Mouse (Mus musculus): ENCODE results near the gene Kcne1l. TPM values are rescaled to one million over a fixed set of nuclear protein-coding genes. Genes with fewer than 3 reads are reported as not detected.

Kcne1l gene
- polyA plus RNA-seq (2014; fragmentation: Nextera tagmentation; extraction: Ambion mirVana), result 46.4 and 54.3 TPM in 2 replicates

DNA sequence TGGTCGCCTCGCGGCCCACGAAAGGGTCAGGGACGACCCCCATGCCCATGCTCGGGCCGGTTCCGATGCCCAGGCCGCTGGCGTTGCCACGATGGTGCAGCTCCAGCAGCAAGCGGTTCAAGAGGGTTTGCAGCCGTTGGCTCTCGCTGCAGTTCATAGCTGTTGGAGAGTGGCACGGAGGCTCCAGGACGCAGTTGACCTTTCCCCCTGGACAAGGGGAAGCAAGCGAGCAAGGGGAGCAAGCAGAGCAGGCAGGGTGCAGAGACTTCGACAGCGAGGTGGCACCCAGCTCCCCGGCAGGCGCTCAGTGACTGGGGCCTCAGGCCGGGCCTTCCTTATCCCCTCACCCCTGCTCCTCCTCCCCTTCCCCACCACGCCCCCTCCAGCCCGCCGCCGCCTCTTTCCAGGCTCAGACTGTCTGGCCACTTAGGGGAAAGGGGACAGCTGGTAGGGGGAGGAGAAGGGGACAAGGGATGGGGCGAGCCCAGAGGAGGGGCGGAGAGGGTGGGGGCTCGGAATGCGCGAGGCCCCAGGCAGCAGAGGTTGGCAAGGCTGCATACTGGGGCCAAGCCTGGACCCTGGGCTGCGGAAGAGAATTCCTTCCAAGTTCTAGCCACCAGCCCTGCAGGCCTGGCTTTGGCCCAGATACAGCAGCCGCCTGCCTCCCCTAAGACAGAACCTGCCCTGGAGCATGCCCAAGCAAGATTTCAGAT lies at the start of gene Kcne1l:
TSS of gene Kcne1l (minus strand) at position 426 of the 713 bp plus-strand sequence.
- 29% methylated on average over 28 of the region's 33 CpGs for WGBS
- no peak within 1 kb of the TSS for H3K27ac ChIP-seq (ENCODE audit: low read length)
- H3K27me3 ChIP-seq (ENCODE audit: control insufficient read depth, insufficient read depth, low read length), result no peaks in the 10 kb centered on the region

DNA sequence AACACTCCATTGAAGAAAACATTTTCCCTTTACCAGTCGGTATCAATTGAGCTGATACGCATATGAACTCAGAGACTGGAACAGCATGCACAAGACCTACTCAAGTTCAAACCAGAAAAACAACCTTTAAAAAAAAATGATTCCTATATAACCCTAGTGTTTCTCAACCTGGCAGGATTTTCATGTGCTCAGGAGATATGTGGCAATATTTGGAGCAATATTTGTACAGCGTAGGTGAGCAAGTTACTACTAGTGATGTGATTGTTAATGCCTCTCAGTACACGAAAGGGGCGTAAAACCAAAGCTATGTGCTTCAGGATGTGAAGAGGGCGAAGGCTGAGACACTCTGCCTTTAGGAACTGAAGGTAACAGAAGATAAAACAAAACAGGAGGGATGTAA lies 30.1 kb upstream of the Kcne1l start:
- Histone ChIP-seq H3K27ac (ENCODE audit: low read length) (no peak overlapping the region), H3K4me3 (ENCODE audit: low read depth, low read length) (no peak overlapping the region), H3K4me1 (ENCODE audit: control insufficient read depth, insufficient read depth, low read length) (no peaks in the 10 kb centered on the region), H3K27me3 (ENCODE audit: control insufficient read depth, insufficient read depth, low read length) (no peaks in the 10 kb centered on the region), H3K4me2 (replicated peaks; ENCODE audit: low read depth, low read length) (no peak overlapping the region), H3K9ac (replicated peaks; ENCODE audit: low read depth, low read length) (no peak overlapping the region), H3K9me3 (ENCODE audit: control insufficient read depth, low read depth, low read length) (no peaks in the 10 kb centered on the region), H3K36me3 (ENCODE audit: control insufficient read depth, insufficient read depth, low read length) (no peaks in the 10 kb centered on the region; the same call in 1 of the 2 replicates)
- 90% methylated on average over 6 of the region's 6 CpGs for WGBS
- no peak for ATAC-seq (ENCODE audit: insufficient number of reproducible peaks, insufficient read depth, low FRiP score, low read depth)

More for the DNA sequence above, at the start of gene Kcne1l:
- ATAC-seq (ENCODE audit: insufficient number of reproducible peaks, insufficient read depth, low FRiP score, low read depth), result peak; percentile 78
- H3K9ac ChIP-seq (replicated peaks; ENCODE audit: low read depth, low read length), result no peak within 1 kb of the TSS
- peak within 1 kb of the TSS; percentile 50 for H3K4me2 ChIP-seq (replicated peaks; ENCODE audit: low read depth, low read length)
- H3K4me1 ChIP-seq (ENCODE audit: control insufficient read depth, insufficient read depth, low read length), result no peaks in the 10 kb centered on the region
- H3K36me3 ChIP-seq (ENCODE audit: control insufficient read depth, insufficient read depth, low read length), result no peaks in the 10 kb centered on the region
- peak within 1 kb of the TSS; percentile 22 for H3K4me3 ChIP-seq (ENCODE audit: low read depth, low read length)
- no peaks in the 10 kb centered on the region for H3K9me3 ChIP-seq (ENCODE audit: control insufficient read depth, low read depth, low read length)

DNA sequence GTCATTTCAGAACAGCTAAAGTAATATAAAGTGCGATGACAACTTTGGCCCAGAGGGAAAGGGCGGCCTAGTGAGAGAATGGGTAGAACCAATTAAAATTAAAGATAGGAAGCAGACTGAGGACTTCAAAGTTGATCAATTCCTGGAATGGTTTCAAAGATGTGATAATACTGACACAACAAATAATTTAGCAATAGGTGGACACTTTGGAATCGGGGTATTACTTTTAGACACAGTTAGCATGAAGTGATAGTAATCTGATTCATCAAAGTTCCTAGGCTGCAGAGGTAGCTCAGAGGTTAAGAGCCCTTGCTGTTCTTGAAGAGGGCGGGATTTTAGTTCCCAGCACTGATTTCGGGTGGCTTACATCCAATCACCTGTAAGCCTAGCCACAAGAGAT lies 29.4 kb upstream of the Kcne1l start:
- 85% methylated on average over 5 of the region's 5 CpGs for WGBS

DNA sequence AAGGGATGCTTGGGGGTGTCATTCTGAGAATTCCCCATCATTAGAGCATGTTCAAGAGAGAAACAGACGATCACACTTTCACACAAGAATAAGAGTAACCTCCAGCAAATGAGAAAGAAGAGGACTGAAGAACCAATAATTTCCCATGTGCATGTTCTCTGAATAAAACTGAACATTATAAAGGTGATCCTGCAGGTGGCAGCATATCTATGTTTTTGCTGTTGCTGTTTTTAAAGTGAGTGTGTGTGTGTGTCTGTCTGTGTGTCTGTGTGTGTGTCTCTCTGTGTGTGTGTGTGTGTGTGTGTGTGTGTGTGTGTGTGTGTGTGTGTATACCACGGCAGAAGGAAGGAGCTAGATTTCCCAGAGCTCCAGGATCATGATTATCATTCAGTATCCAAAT lies 19.7 kb upstream of the Kcne1l start:
- H3K27me3 ChIP-seq (ENCODE audit: control insufficient read depth, insufficient read depth, low read length), result no peaks in the 10 kb centered on the region
- ATAC-seq (ENCODE audit: insufficient number of reproducible peaks, insufficient read depth, low FRiP score, low read depth), result no peak

More for the DNA sequence above, 29.4 kb upstream of the Kcne1l start:
- H3K4me2 ChIP-seq (replicated peaks; ENCODE audit: low read depth, low read length), result no peak overlapping the region
- H3K36me3 ChIP-seq (ENCODE audit: control insufficient read depth, insufficient read depth, low read length), result no peaks in the 10 kb centered on the region
- no peaks in the 10 kb centered on the region for H3K9me3 ChIP-seq (ENCODE audit: control insufficient read depth, low read depth, low read length)
- H3K27ac ChIP-seq (ENCODE audit: low read length), result no peak overlapping the region
- no peaks in the 10 kb centered on the region for H3K4me1 ChIP-seq (ENCODE audit: control insufficient read depth, insufficient read depth, low read length)
- ATAC-seq (ENCODE audit: insufficient number of reproducible peaks, insufficient read depth, low FRiP score, low read depth), result no peak
- no peak overlapping the region for H3K4me3 ChIP-seq (ENCODE audit: low read depth, low read length)
- no peaks in the 10 kb centered on the region for H3K27me3 ChIP-seq (ENCODE audit: control insufficient read depth, insufficient read depth, low read length)
- no peak overlapping the region for H3K9ac ChIP-seq (replicated peaks; ENCODE audit: low read depth, low read length)

DNA sequence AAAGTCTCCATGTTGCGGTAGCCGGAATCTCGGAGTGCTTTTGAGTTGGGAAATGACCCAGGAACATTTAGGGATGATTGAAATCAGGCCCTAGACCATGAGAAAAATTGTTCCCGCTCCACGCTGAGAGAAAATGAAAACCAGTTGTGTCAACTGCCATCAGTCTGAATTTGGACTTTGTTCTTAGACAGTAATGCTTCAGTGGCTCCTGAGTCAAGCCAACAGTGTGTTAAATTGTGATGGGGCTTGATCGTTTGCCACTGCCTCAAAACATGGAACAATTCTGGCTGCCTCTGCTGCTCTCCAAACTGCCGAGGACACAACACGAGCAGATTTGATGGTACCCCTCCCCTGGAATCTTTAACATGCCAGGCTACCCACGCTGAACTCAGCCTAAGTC lies 10.0 kb upstream of the Kcne1l start:
- Histone ChIP-seq H3K27me3 (ENCODE audit: control insufficient read depth, insufficient read depth, low read length) (no peaks in the 10 kb centered on the region), H3K27ac (ENCODE audit: low read length) (no peak overlapping the region), H3K36me3 (ENCODE audit: control insufficient read depth, insufficient read depth, low read length) (no peaks in the 10 kb centered on the region), H3K4me1 (ENCODE audit: control insufficient read depth, insufficient read depth, low read length) (no peaks in the 10 kb centered on the region), H3K9ac (replicated peaks; ENCODE audit: low read depth, low read length) (no peak overlapping the region), H3K4me3 (ENCODE audit: low read depth, low read length) (no peak overlapping the region), H3K9me3 (ENCODE audit: control insufficient read depth, low read depth, low read length) (no peaks in the 10 kb centered on the region), H3K4me2 (replicated peaks; ENCODE audit: low read depth, low read length) (no peak overlapping the region)
- no peak for ATAC-seq (ENCODE audit: insufficient number of reproducible peaks, insufficient read depth, low FRiP score, low read depth)
- WGBS, result 82% methylated on average over 9 of the region's 9 CpGs

More for the DNA sequence above, 19.7 kb upstream of the Kcne1l start:
- H3K4me1 ChIP-seq (ENCODE audit: control insufficient read depth, insufficient read depth, low read length), result no peaks in the 10 kb centered on the region
- no peak overlapping the region for H3K4me2 ChIP-seq (replicated peaks; ENCODE audit: low read depth, low read length)
- H3K9ac ChIP-seq (replicated peaks; ENCODE audit: low read depth, low read length), result no peak overlapping the region
- no peak overlapping the region for H3K4me3 ChIP-seq (ENCODE audit: low read depth, low read length)
- 86% methylated on average over 2 of the region's 2 CpGs for WGBS
- no peaks in the 10 kb centered on the region for H3K36me3 ChIP-seq (ENCODE audit: control insufficient read depth, insufficient read depth, low read length)
- H3K9me3 ChIP-seq (ENCODE audit: control insufficient read depth, low read depth, low read length), result no peaks in the 10 kb centered on the region
- H3K27ac ChIP-seq (ENCODE audit: low read length), result no peak overlapping the region

DNA sequence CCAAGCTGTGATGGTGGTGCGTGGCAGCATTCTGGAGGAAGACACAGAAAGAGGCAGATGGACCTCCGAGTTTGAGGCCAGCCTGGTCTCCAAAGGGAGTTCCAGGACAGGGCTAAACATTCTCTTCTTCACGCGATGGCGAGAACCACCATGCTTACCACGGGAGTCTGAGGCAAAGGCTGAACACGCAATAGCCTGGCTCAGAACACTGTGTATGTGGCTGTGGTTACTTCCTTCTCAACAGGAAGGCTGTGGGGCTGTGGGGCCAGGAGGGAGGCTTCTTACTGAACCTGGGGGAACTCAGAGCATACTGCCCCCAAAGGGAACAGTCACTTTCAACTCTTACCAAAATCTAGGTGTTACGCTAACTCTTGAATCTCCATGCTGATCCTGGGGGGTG lies 9.2 kb upstream of the Kcne1l start:
- WGBS, result 86% methylated on average over 8 of the region's 8 CpGs
- Histone ChIP-seq H3K9ac (replicated peaks; ENCODE audit: low read depth, low read length) (no peak overlapping the region), H3K36me3 (ENCODE audit: control insufficient read depth, insufficient read depth, low read length) (no peaks in the 10 kb centered on the region), H3K4me3 (ENCODE audit: low read depth, low read length) (no peak overlapping the region), H3K27ac (ENCODE audit: low read length) (no peak overlapping the region), H3K4me2 (replicated peaks; ENCODE audit: low read depth, low read length) (no peak overlapping the region), H3K9me3 (ENCODE audit: control insufficient read depth, low read depth, low read length) (no peaks in the 10 kb centered on the region), H3K4me1 (ENCODE audit: control insufficient read depth, insufficient read depth, low read length) (no peaks in the 10 kb centered on the region), H3K27me3 (ENCODE audit: control insufficient read depth, insufficient read depth, low read length) (no peaks in the 10 kb centered on the region)
- ATAC-seq (ENCODE audit: insufficient number of reproducible peaks, insufficient read depth, low FRiP score, low read depth), result no peak

DNA sequence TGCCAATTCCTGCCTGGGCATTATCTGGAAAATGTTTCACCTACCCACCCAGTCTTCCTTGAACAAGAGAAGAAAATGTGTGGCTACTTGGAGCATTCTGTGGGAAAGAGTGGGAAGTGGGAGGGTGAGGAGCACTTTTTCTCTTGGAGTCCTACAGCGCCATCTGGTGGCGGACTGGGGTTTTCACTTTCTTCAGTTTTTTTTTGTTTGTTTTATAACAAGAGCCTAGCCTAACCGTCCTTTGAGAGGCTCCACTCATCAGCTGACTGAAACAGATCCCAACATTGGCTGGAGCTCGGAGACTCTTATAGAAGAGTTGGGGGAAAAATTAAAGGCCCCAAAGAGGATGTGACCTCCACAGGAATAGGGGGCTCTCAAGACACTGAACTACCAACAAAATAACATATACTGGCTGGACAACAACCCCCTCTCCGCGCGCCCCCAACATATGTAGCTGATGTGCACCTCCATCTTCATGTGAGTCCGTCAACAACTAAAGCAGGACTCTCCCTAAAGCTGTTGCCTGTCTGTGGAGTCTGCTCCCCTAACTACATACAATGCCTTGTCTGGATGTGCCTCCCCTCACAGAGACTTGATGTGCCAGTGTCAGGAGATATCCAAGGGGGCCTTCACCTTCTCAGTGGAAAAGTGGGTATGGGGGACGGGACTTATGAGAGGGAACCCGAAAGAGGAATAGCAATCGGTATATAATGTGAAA lies 8.4 kb upstream of the Kcne1l start:
- no peaks in the 10 kb centered on the region for H3K36me3 ChIP-seq (ENCODE audit: control insufficient read depth, insufficient read depth, low read length)
- no peaks in the 10 kb centered on the region for H3K4me1 ChIP-seq (ENCODE audit: control insufficient read depth, insufficient read depth, low read length)
- WGBS, result 51% methylated on average over 11 of the region's 11 CpGs
- H3K4me2 ChIP-seq (replicated peaks; ENCODE audit: low read depth, low read length), result no peak overlapping the region
- no peak for ATAC-seq (ENCODE audit: insufficient number of reproducible peaks, insufficient read depth, low FRiP score, low read depth)
- no peak overlapping the region for H3K27ac ChIP-seq (ENCODE audit: low read length)
- H3K9ac ChIP-seq (replicated peaks; ENCODE audit: low read depth, low read length), result no peak overlapping the region
- no peak overlapping the region for H3K4me3 ChIP-seq (ENCODE audit: low read depth, low read length)
- H3K27me3 ChIP-seq (ENCODE audit: control insufficient read depth, insufficient read depth, low read length), result no peaks in the 10 kb centered on the region
- no peaks in the 10 kb centered on the region for H3K9me3 ChIP-seq (ENCODE audit: control insufficient read depth, low read depth, low read length)

DNA sequence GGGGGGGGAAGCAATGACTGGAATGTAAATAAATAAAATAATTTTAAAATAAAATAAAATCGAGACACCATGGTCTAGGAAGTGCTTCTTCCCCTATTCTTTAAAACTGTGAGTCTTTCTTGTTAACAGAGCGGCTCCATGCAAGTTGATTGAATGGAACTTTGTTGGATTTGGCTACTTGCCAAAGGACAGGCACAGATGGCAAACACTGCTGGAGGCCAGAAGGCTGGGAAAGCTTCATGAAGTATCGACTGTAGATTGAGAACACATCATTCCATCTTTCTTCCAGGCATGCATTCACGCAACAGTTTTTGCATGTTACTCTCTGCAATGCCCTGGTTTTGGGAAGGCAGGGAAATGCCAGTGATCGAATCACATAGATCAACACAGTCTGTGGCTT lies 4.3 kb upstream of the Kcne1l start:
- H3K4me2 ChIP-seq (replicated peaks; ENCODE audit: low read depth, low read length), result no peak overlapping the region
- WGBS, result 50% methylated on average over 5 of the region's 5 CpGs
- no peak for ATAC-seq (ENCODE audit: insufficient number of reproducible peaks, insufficient read depth, low FRiP score, low read depth)
- H3K9ac ChIP-seq (replicated peaks; ENCODE audit: low read depth, low read length), result no peak overlapping the region
- H3K4me3 ChIP-seq (ENCODE audit: low read depth, low read length), result no peak overlapping the region
- H3K27ac ChIP-seq (ENCODE audit: low read length), result no peak overlapping the region
- no peaks in the 10 kb centered on the region for H3K36me3 ChIP-seq (ENCODE audit: control insufficient read depth, insufficient read depth, low read length)
- no peaks in the 10 kb centered on the region for H3K4me1 ChIP-seq (ENCODE audit: control insufficient read depth, insufficient read depth, low read length)
- no peaks in the 10 kb centered on the region for H3K9me3 ChIP-seq (ENCODE audit: control insufficient read depth, low read depth, low read length)
- no peaks in the 10 kb centered on the region for H3K27me3 ChIP-seq (ENCODE audit: control insufficient read depth, insufficient read depth, low read length)

Measured in stomach, embryonic 14.5 days (tissue).